Mouse (Mus musculus): Measurements from ENCODE around the gene Pomt1.

GRCm38 (mm10) chr2:32220969-32221368 is 15.4 kb upstream of the Pomt1 start:
- TF ChIP-seq CTCF (IDR thresholded peaks at IDR 0.05; ENCODE audit: insufficient read depth, low read depth, low read length) (no peak), POLR2A (IDR thresholded peaks at IDR 0.05; ENCODE audit: insufficient read depth, low read depth, low read length) (no peak)

Measured in olfactory bulb, adult 2 months (tissue).